Mouse (Mus musculus) olfactory bulb, adult 2 months (tissue): ENCODE measurements at regions not wholly inside any gene's neighbourhood (a gene's known extent, or its start where the extent isn't known, plus 50 kb on each side); places are given as distances from the start of the nearest gene placed in this dataset.

Experiments used
- CTCF ChIP-seq: fragments of 200-500 bp; IDR thresholded peaks from 2 replicates; pipeline ENCODE4 v1.5.1; 2012; ENCODE audit warnings: low read depth, mild to moderate bottlenecking, low read length, moderate library complexity; ENCODE audit not compliant: insufficient read depth
- POLR2A ChIP-seq: fragments of 200-500 bp; IDR thresholded peaks from 2 replicates; pipeline ENCODE4 v1.6.1; 2012; ENCODE audit warnings: mild to moderate bottlenecking, low read depth, low read length, moderate library complexity; ENCODE audit not compliant: insufficient read depth

- TF ChIP-seq CTCF, result no peak
- TF ChIP-seq POLR2A, result no peak
Measured at GRCm38 (mm10) chr2:45454811-45455210, 337.6 kb upstream of the Zeb2 start.
